Mouse (Mus musculus): ENCODE results near the gene Pdxp. TPM values are rescaled to one million over a fixed set of nuclear protein-coding genes. Genes with fewer than 3 reads are reported as not detected.
A peak's percentile ranks its signal among the peaks of the same experiment; 100 is the strongest.

The Pdxp gene
- polyA plus RNA-seq, 1 experiment from 2014 or later: 4.1 TPM

- Histone ChIP-seq H3K4me3 (ENCODE audit: low read depth, low read length) (peak overlapping the region; percentile 52), H3K4me2 (replicated peaks; ENCODE audit: low read depth) (peak overlapping the region; percentile 94), H3K36me3 (ENCODE audit: control insufficient read depth, insufficient read depth, low read length) (peaks cover 19% of the 10 kb centered on the region), H3K9ac (ENCODE audit: low read length) (peak overlapping the region; percentile 63), H3K4me1 (replicated peaks; ENCODE audit: control insufficient read depth, insufficient read depth) (0 out of 2 replicates have a peak, but pooled peaks cover 2% of the 10 kb centered on the region), H3K27me3 (ENCODE audit: control insufficient read depth, insufficient read depth, low read length) (no peaks in the 10 kb centered on the region), H3K9me3 (ENCODE audit: control insufficient read depth, low read length) (no peaks in the 10 kb centered on the region), H3K27ac (replicated peaks) (peak overlapping the region; percentile 25)
- ATAC-seq (ENCODE audit: low FRiP score, low TSS enrichment) (peak; percentile 67), DNase-seq (ENCODE audit: low spot score) (no peak)
- TF ChIP-seq EP300 (optimal IDR thresholded peaks at IDR 0.05): no peak
- no peak for TF ChIP-seq CTCF (IDR thresholded peaks at IDR 0.05; ENCODE audit: low read depth)
- WGBS: under 1% methylated on average over 69 of the region's 87 CpGs
Measured at GRCm38 (mm10) chr15:78914091-78914822, 538 bp downstream of the Pdxp start.

GRCm38 (mm10) chr15:78914823-78915659, 1.3 kb downstream of the Pdxp start:
- WGBS: 49% methylated on average over 8 of the region's 8 CpGs
- peaks cover 15% of the 10 kb centered on the region for H3K36me3 ChIP-seq (ENCODE audit: control insufficient read depth, insufficient read depth, low read length)
- TF ChIP-seq CTCF (IDR thresholded peaks at IDR 0.05; ENCODE audit: low read depth) (no peak), EP300 (optimal IDR thresholded peaks at IDR 0.05) (no peak)
- no peak overlapping the region for H3K27ac ChIP-seq (replicated peaks)
- peak overlapping the region; percentile 63; the same call in 1 of the 2 replicates for H3K9ac ChIP-seq (ENCODE audit: low read length)
- DNase-seq (ENCODE audit: low spot score) (no peak), ATAC-seq (ENCODE audit: low FRiP score, low TSS enrichment) (no peak)
- H3K27me3 ChIP-seq (ENCODE audit: control insufficient read depth, insufficient read depth, low read length): no peaks in the 10 kb centered on the region
- H3K4me1 ChIP-seq (replicated peaks; ENCODE audit: control insufficient read depth, insufficient read depth): 0 out of 2 replicates have a peak, but pooled peaks cover 2% of the 10 kb centered on the region
- no peaks in the 10 kb centered on the region for H3K9me3 ChIP-seq (ENCODE audit: control insufficient read depth, low read length)
- peak overlapping the region; percentile 94 for H3K4me2 ChIP-seq (replicated peaks; ENCODE audit: low read depth)
- H3K4me3 ChIP-seq (ENCODE audit: low read depth, low read length): peak overlapping the region; percentile 52

- H3K4me3 ChIP-seq (ENCODE audit: low read depth, low read length): no peak overlapping the region
- no peaks in the 10 kb centered on the region for H3K9me3 ChIP-seq (ENCODE audit: control insufficient read depth, low read length)
- H3K36me3 ChIP-seq (ENCODE audit: control insufficient read depth, insufficient read depth, low read length): peaks cover 10% of the 10 kb centered on the region
- peak; percentile 97 for TF ChIP-seq CTCF (IDR thresholded peaks at IDR 0.05; ENCODE audit: low read depth)
- no peak for TF ChIP-seq EP300 (optimal IDR thresholded peaks at IDR 0.05)
- no peak overlapping the region for H3K9ac ChIP-seq (ENCODE audit: low read length)
- peak overlapping the region; percentile 27; the same call in 1 of the 2 replicates for H3K4me2 ChIP-seq (replicated peaks; ENCODE audit: low read depth)
- H3K27me3 ChIP-seq (ENCODE audit: control insufficient read depth, insufficient read depth, low read length): no peaks in the 10 kb centered on the region
- H3K27ac ChIP-seq (replicated peaks): no peak overlapping the region
- ATAC-seq (ENCODE audit: low FRiP score, low TSS enrichment) (peak; percentile 38; the same call in 1 of the 2 replicates), DNase-seq (ENCODE audit: low spot score) (peak; percentile 61)
- 5% methylated on average over 8 of the region's 8 CpGs for WGBS
- H3K4me1 ChIP-seq (replicated peaks; ENCODE audit: control insufficient read depth, insufficient read depth): 0 out of 2 replicates have a peak, but pooled peaks cover 2% of the 10 kb centered on the region
Measured at GRCm38 (mm10) chr15:78915660-78916017, 1.9 kb downstream of the Pdxp start.

GRCm38 (mm10) chr15:78916052-78916826, 2.5 kb downstream of the Pdxp start:
- Histone ChIP-seq H3K27me3 (ENCODE audit: control insufficient read depth, insufficient read depth, low read length) (no peaks in the 10 kb centered on the region), H3K36me3 (ENCODE audit: control insufficient read depth, insufficient read depth, low read length) (peaks cover 5% of the 10 kb centered on the region; the same call in 1 of the 2 replicates), H3K4me3 (ENCODE audit: low read depth, low read length) (no peak overlapping the region), H3K4me1 (replicated peaks; ENCODE audit: control insufficient read depth, insufficient read depth) (0 out of 2 replicates have a peak, but pooled peaks cover 2% of the 10 kb centered on the region), H3K4me2 (replicated peaks; ENCODE audit: low read depth) (peak overlapping the region; percentile 27; the same call in 1 of the 2 replicates), H3K27ac (replicated peaks) (no peak overlapping the region), H3K9ac (ENCODE audit: low read length) (no peak overlapping the region), H3K9me3 (ENCODE audit: control insufficient read depth, low read length) (no peaks in the 10 kb centered on the region)
- WGBS: 65% methylated on average over 12 of the region's 12 CpGs
- no peak for TF ChIP-seq EP300 (optimal IDR thresholded peaks at IDR 0.05)
- no peak for TF ChIP-seq CTCF (IDR thresholded peaks at IDR 0.05; ENCODE audit: low read depth)
- DNase-seq (ENCODE audit: low spot score): no peak
- no peak for ATAC-seq (ENCODE audit: low FRiP score, low TSS enrichment)

GRCm38 (mm10) chr15:78918126-78918525, 4.4 kb downstream of the Pdxp start:
- DNase-seq (ENCODE audit: low spot score) (no peak), ATAC-seq (ENCODE audit: low FRiP score, low TSS enrichment) (no peak)
- TF ChIP-seq EP300 (optimal IDR thresholded peaks at IDR 0.05) (no peak), CTCF (IDR thresholded peaks at IDR 0.05; ENCODE audit: low read depth) (no peak)
- Histone ChIP-seq H3K27me3 (ENCODE audit: control insufficient read depth, insufficient read depth, low read length) (no peaks in the 10 kb centered on the region), H3K36me3 (ENCODE audit: control insufficient read depth, insufficient read depth, low read length) (no peaks in the 10 kb centered on the region), H3K9ac (ENCODE audit: low read length) (no peak overlapping the region), H3K4me3 (ENCODE audit: low read depth, low read length) (no peak overlapping the region), H3K27ac (replicated peaks) (no peak overlapping the region), H3K9me3 (ENCODE audit: control insufficient read depth, low read length) (no peaks in the 10 kb centered on the region), H3K4me2 (replicated peaks; ENCODE audit: low read depth) (no peak overlapping the region), H3K4me1 (replicated peaks; ENCODE audit: control insufficient read depth, insufficient read depth) (0 out of 2 replicates have a peak, but pooled peaks cover 2% of the 10 kb centered on the region)
- 90% methylated on average over 23 of the region's 23 CpGs for WGBS
